Mouse (Mus musculus) left cerebral cortex, adult 8-10 months (tissue): Measurements from ENCODE around the gene Rtraf. TPM values are rescaled to one million over a fixed set of nuclear protein-coding genes. Genes with fewer than 3 reads are reported as not detected.

Source experiments
- DNase-seq, 2 experiments: peaks; one replicate each; pipeline ENCODE4 v3.0.0; 2022; ENCODE audit warnings: low spot score in 2 of 2
- total RNA-seq, 4 experiments: library from RNA; stranded (reverse); gene quantifications; 2 replicates each; pipeline ENCODE4 v1.2.4; 2022

The Rtraf gene
- total RNA-seq, 4 experiments from 2014 or later, result 44.3 to 47.0 (median 44.6) TPM

GRCm38 (mm10) chr14:19801474-19802215 lies 22.0 kb downstream of the Rtraf start:
- no peak for DNase-seq

GRCm38 (mm10) chr14:19800485-19800884 lies 23.1 kb downstream of the Rtraf start:
- DNase-seq, result no peak

GRCm38 (mm10) chr14:19796541-19797304 lies 26.9 kb downstream of the Rtraf start:
- no peak for DNase-seq

- DNase-seq, result no peak
Measured at GRCm38 (mm10) chr14:19794881-19795280, 28.7 kb downstream of the Rtraf start.

GRCm38 (mm10) chr14:19788443-19788842 lies 35.2 kb downstream of the Rtraf start:
- DNase-seq, result no peak

- DNase-seq, result no peak
Measured at GRCm38 (mm10) chr14:19785797-19786588, 37.6 kb downstream of the Rtraf start.

- DNase-seq, result no peak
Measured at GRCm38 (mm10) chr14:19777945-19778344, 45.7 kb downstream of the Rtraf start.

GRCm38 (mm10) chr14:19777365-19777764 lies 46.3 kb downstream of the Rtraf start:
- DNase-seq, result no peak

GRCm38 (mm10) chr14:19776890-19777289 lies 46.7 kb downstream of the Rtraf start:
- DNase-seq, result no peak

- DNase-seq, result no peak
Measured at GRCm38 (mm10) chr14:19776179-19776578, 47.4 kb downstream of the Rtraf start.

GRCm38 (mm10) chr14:19775491-19775890 lies 48.1 kb downstream of the Rtraf start:
- DNase-seq, result no peak

GRCm38 (mm10) chr14:19774036-19774628 lies 49.5 kb downstream of the Rtraf start:
- no peak for DNase-seq

GRCm38 (mm10) chr14:19771173-19771572 lies 52.5 kb downstream of the Rtraf start:
- DNase-seq, result no peak

GRCm38 (mm10) chr14:19769441-19770200 lies 54.0 kb downstream of the Rtraf start:
- DNase-seq, result no peak

GRCm38 (mm10) chr14:19768648-19769047 lies 55.0 kb downstream of the Rtraf start:
- DNase-seq, result no peak

- no peak for DNase-seq
Measured at GRCm38 (mm10) chr14:19766380-19766649, 57.3 kb downstream of the Rtraf start.

- DNase-seq, result no peak
Measured at GRCm38 (mm10) chr14:19765539-19766379, 57.9 kb downstream of the Rtraf start.

- no peak for DNase-seq
Measured at GRCm38 (mm10) chr14:19764331-19764730, 59.3 kb downstream of the Rtraf start.

GRCm38 (mm10) chr14:19763527-19763926 lies 60.1 kb downstream of the Rtraf start:
- DNase-seq, result no peak

- DNase-seq, result no peak
Measured at GRCm38 (mm10) chr14:19762014-19762413, 61.6 kb downstream of the Rtraf start.
